Mouse (Mus musculus) liver, adult 2 months (tissue): ENCODE results near the gene Lgals2.

Source experiments
- CTCF ChIP-seq: fragments of 200-500 bp; IDR thresholded peaks from 2 replicates; pipeline ENCODE4 v1.5.1; 2011; ENCODE audit warnings: low read depth, low read length, control low read depth
- POLR2A ChIP-seq: fragments of 200-500 bp; IDR thresholded peaks from 2 replicates; pipeline ENCODE4 v1.6.1; 2011; ENCODE audit warnings: low read length, control low read depth; ENCODE audit not compliant: insufficient read depth; ENCODE audit errors: extremely low read depth

- TF ChIP-seq POLR2A (no peak), CTCF (no peak)
Observed at GRCm38 (mm10) chr15:78897488-78897887, 42.2 kb upstream of the Lgals2 start.
